Mouse (Mus musculus) G1E (cell line): ENCODE results near the gene Wdr78.

Experiments used
- CTCF ChIP-seq: IDR thresholded peaks from 2 replicates; pipeline ENCODE4 v1.5.1; 2012; ENCODE audit warnings: low read depth, low read length, inconsistent platforms, mixed read lengths
- GATA1 ChIP-seq: IDR thresholded peaks from 2 replicates; pipeline ENCODE4 v1.6.1; 2012; ENCODE audit warnings: borderline replicate concordance, low read length, inconsistent platforms, mixed read lengths

DNA sequence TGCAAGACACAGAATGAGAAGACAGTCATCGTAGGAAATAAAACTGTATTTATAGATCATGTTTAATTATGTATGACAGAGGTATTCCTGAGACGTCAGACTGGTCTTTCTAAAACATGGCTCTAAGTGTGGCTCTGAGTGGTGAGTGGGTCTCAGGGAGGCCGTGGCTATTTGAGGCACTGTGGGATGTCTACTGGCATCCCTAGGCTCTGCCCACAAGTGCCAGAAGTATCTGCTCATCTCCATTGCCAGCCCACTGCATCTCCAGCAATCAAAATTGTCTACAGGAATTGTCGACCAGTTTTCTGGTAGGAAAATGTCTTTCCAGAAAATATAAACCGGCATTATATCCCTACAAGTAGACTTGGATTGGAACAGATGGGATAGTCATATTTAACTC, 57.4 kb downstream of the Wdr78 start:
- TF ChIP-seq CTCF, result no peak
- no peak for TF ChIP-seq GATA1
